ENCODE assay signal across 8 mouse cellular contexts in genomic region chr3:121885265-121886178, GRCm38 (mm10).
A peak's percentile ranks its signal among the peaks of the same experiment; 100 is the strongest.
DNase-seq lines count a peak whose midpoint lies in the region; ATAC-seq and TF ChIP-seq lines count a peak whose summit lies in the region.

No protein-coding gene starts in this region.

- 20% methylated on average over 10 of the region's 10 CpGs for WGBS in kidney, embryonic 14.5 days
- 25% methylated on average over 10 of the region's 10 CpGs for WGBS in intestine, embryonic 15.5 days
- 16% methylated on average over 10 of the region's 10 CpGs for WGBS in midbrain, embryonic 15.5 days

- H3K9ac ChIP-seq in kidney, embryonic 14.5 days (ENCODE audit: low read depth, low read length) = no peak overlapping the region
- H3K9ac ChIP-seq in intestine, embryonic 15.5 days = no peak overlapping the region
- no peak overlapping the region for H3K9ac ChIP-seq in midbrain, embryonic 15.5 days

- peaks cover 6% of the 10 kb centered on the region for H3K4me1 ChIP-seq in kidney, embryonic 14.5 days (ENCODE audit: control insufficient read depth, insufficient read depth, low read length)
- no peaks in the 10 kb centered on the region for H3K4me1 ChIP-seq in cortical plate, adult 2 months (ENCODE audit: control insufficient read depth, insufficient read depth, low read length)
- H3K4me1 ChIP-seq in intestine, embryonic 15.5 days (replicated peaks) = 0 out of 2 replicates have a peak, but pooled peaks cover 2% of the 10 kb centered on the region
- H3K4me1 ChIP-seq in midbrain, embryonic 15.5 days = peaks cover 4% of the 10 kb centered on the region; the same call in 1 of the 2 replicates

- no peaks in the 10 kb centered on the region for H3K9me3 ChIP-seq in kidney, embryonic 14.5 days (ENCODE audit: control insufficient read depth, low read length)
- no peaks in the 10 kb centered on the region for H3K9me3 ChIP-seq in intestine, embryonic 15.5 days
- no peaks in the 10 kb centered on the region for H3K9me3 ChIP-seq in midbrain, embryonic 15.5 days

- 0 out of 2 replicates have a peak, but pooled peaks have one; percentile 4 for ATAC-seq in kidney, embryonic 14.5 days (ENCODE audit: low FRiP score, low TSS enrichment)
- 0 out of 2 replicates have a peak, but pooled peaks have one; percentile 38 for ATAC-seq in intestine, embryonic 15.5 days
- peak; percentile 48 for ATAC-seq in midbrain, embryonic 15.5 days (replicated peaks)
- ATAC-seq in monocyte, adult 5-6 weeks (replicated peaks; ENCODE audit: insufficient number of reproducible peaks, low FRiP score, low TSS enrichment, poor library complexity, severe bottlenecking) = no peak

- H3K4me2 ChIP-seq in kidney, embryonic 14.5 days (replicated peaks; ENCODE audit: low read depth, low read length) = peak overlapping the region; percentile 17; the same call in 1 of the 2 replicates
- H3K4me2 ChIP-seq in intestine, embryonic 15.5 days (replicated peaks) = no peak overlapping the region
- peak overlapping the region; percentile 37 for H3K4me2 ChIP-seq in midbrain, embryonic 15.5 days

- TF ChIP-seq CTCF in cortical plate, adult 2 months (IDR thresholded peaks at IDR 0.05; ENCODE audit: extremely low read depth, insufficient read depth, low read length) = no peak

- H3K27ac ChIP-seq in kidney, embryonic 14.5 days (ENCODE audit: low read depth, low read length) = 0 out of 2 replicates have a peak overlapping the region, but pooled peaks have one; percentile 17
- H3K27ac ChIP-seq in cortical plate, adult 2 months (ENCODE audit: insufficient read depth, low read length) = peak overlapping the region; percentile 54; the same call in 1 of the 2 replicates
- H3K27ac ChIP-seq in intestine, embryonic 15.5 days = no peak overlapping the region
- no peak overlapping the region for H3K27ac ChIP-seq in midbrain, embryonic 15.5 days

- no peak for TF ChIP-seq POLR2A in cortical plate, adult 2 months (IDR thresholded peaks at IDR 0.05; ENCODE audit: extremely low read depth, insufficient read depth, low read length)

- no peak overlapping the region for H3K4me3 ChIP-seq in kidney, embryonic 14.5 days (ENCODE audit: low read length)
- H3K4me3 ChIP-seq in cortical plate, adult 2 months (ENCODE audit: insufficient read depth, low read length) = no peak overlapping the region
- H3K4me3 ChIP-seq in intestine, embryonic 15.5 days (replicated peaks) = no peak overlapping the region
- H3K4me3 ChIP-seq in midbrain, embryonic 15.5 days = no peak overlapping the region

- no peaks in the 10 kb centered on the region for H3K27me3 ChIP-seq in kidney, embryonic 14.5 days (ENCODE audit: control insufficient read depth, insufficient read depth, low read length)
- no peaks in the 10 kb centered on the region for H3K27me3 ChIP-seq in intestine, embryonic 15.5 days (replicated peaks)
- peaks cover 20% of the 10 kb centered on the region for H3K27me3 ChIP-seq in midbrain, embryonic 15.5 days (replicated peaks)

- no peak for DNase-seq in kidney, adult 8-10 months
- DNase-seq in retina, postnatal 1 day = no peak
- no peak for DNase-seq in gastrocnemius, postnatal 10 days

- H3K36me3 ChIP-seq in kidney, embryonic 14.5 days (ENCODE audit: control insufficient read depth, insufficient read depth, low read length) = no peaks in the 10 kb centered on the region
- H3K36me3 ChIP-seq in intestine, embryonic 15.5 days = no peaks in the 10 kb centered on the region
- H3K36me3 ChIP-seq in midbrain, embryonic 15.5 days (replicated peaks) = no peaks in the 10 kb centered on the region

Comparison
In these comparisons a context has a peak if more than half of its experiments do, and no peak if none do; other contexts are left out.
1. H3K27ac ChIP-seq: peak in kidney, embryonic 14.5 days (single experiment) and cortical plate, adult 2 months (single experiment); none in intestine, embryonic 15.5 days (single experiment) and midbrain, embryonic 15.5 days (single experiment).